Mouse (Mus musculus) liver, postnatal 0 days (tissue): ENCODE data around the gene Ncbp1. TPM values are rescaled to one million over a fixed set of nuclear protein-coding genes. Genes with fewer than 3 reads are reported as not detected.

ENCODE experiments used
- ATAC-seq: fragments of 200-750 bp; cut with Nextera tagmentation; 2 replicates; pipeline ENCODE4 v1.8.0; 2017; ENCODE audit warnings: mild to moderate bottlenecking, moderate library complexity
- DNase-seq: peaks from one replicate; pipeline ENCODE4 v3.0.0-alpha.2; 2016
- H3K27ac ChIP-seq: fragments of 300-500 bp; sonication (generic); 2 replicates; pipeline ENCODE4 v1.5.1; 2014; ENCODE audit warnings: antibody characterized with exemption, moderate library complexity, mild to moderate bottlenecking, low read depth
- H3K27me3 ChIP-seq: fragments of 300-500 bp; sonication (generic); 2 replicates; pipeline ENCODE4 v1.6.1; 2014; ENCODE audit warnings: low read length, control low read depth, mixed read lengths; ENCODE audit not compliant: insufficient read depth
- H3K36me3 ChIP-seq: fragments of 300-500 bp; sonication (generic); replicated peaks from 2 replicates; pipeline ENCODE4 v1.6.1; 2014; ENCODE audit warnings: mild to moderate bottlenecking, control low read depth, low read length, moderate library complexity, mixed read lengths; ENCODE audit not compliant: insufficient read depth
- H3K4me1 ChIP-seq: fragments of 300-500 bp; sonication (generic); 2 replicates; pipeline ENCODE4 v1.6.1; 2014; ENCODE audit warnings: antibody characterized with exemption, mild to moderate bottlenecking, control low read depth; ENCODE audit not compliant: insufficient read depth
- H3K4me2 ChIP-seq: fragments of 300-500 bp; sonication (generic); 2 replicates; pipeline ENCODE4 v1.6.1; 2014; ENCODE audit warnings: low read depth, mild to moderate bottlenecking, low read length, moderate library complexity, mixed read lengths
- H3K4me3 ChIP-seq: fragments of 300-500 bp; sonication (generic); 2 replicates; pipeline ENCODE4 v1.5.1; 2014; ENCODE audit warnings: low read depth, low read length
- H3K9ac ChIP-seq: fragments of 300-500 bp; sonication (generic); replicated peaks from 2 replicates; pipeline ENCODE4 v1.6.1; 2014; ENCODE audit warnings: mild to moderate bottlenecking, moderate library complexity
- H3K9me3 ChIP-seq: fragments of 300-500 bp; sonication (generic); 2 replicates; pipeline ENCODE4 v1.6.1; 2016; ENCODE audit warnings: mild to moderate bottlenecking, control low read depth, low read length, mixed read lengths
- CTCF ChIP-seq: sonication (generic); IDR thresholded peaks from 2 replicates; pipeline ENCODE4 v1.5.1; 2016; ENCODE audit warnings: antibody characterized with exemption, low read depth
- EP300 ChIP-seq: IDR thresholded peaks from 2 replicates; pipeline ENCODE4 v1.6.1; 2016; ENCODE audit warnings: antibody characterized with exemption, low read depth, mild to moderate bottlenecking
- WGBS: fragments of 180-500 bp; shearing (Covaris S2); extraction: QIAGEN DNeasy Blood & Tissue Kit; methylation state at CpG from one replicate; pipeline ENCODE4 v1.1.7; 2014; ENCODE audit not compliant: insufficient replicate concordance; 5-methylcytosine and 5-hydroxymethylcytosine counted together
- polyA plus RNA-seq: library from polyadenylated mRNA; unstranded; fragments of >200 nt; fragmentation: Nextera tagmentation; extraction: Ambion mirVana; gene quantifications from 2 replicates; pipeline ENCODE4 v1.2.1, GENCODE M21; 2015

The Ncbp1 gene
- polyA plus RNA-seq, 1 experiment from 2014 or later, result 19.6 TPM

GRCm38 (mm10) chr4:46096546-46096945 lies 41.9 kb upstream of the Ncbp1 start:
- Histone ChIP-seq H3K27ac (no peak overlapping the region), H3K9ac (no peak overlapping the region), H3K4me1 (0 out of 2 replicates have a peak, but pooled peaks cover 4% of the 10 kb centered on the region), H3K9me3 (no peaks in the 10 kb centered on the region), H3K4me2 (no peak overlapping the region), H3K36me3 (peaks cover 27% of the 10 kb centered on the region; the same call in 1 of the 2 replicates), H3K27me3 (no peaks in the 10 kb centered on the region), H3K4me3 (no peak overlapping the region)
- WGBS, result 86% methylated on average over 7 of the region's 7 CpGs
- no peak for TF ChIP-seq EP300
- no peak for TF ChIP-seq CTCF
- DNase-seq, result no peak
- ATAC-seq, result no peak

- no peak overlapping the region for H3K27ac ChIP-seq
- ATAC-seq, result no peak
- no peaks in the 10 kb centered on the region for H3K27me3 ChIP-seq
- 87% methylated on average over 2 of the region's 2 CpGs for WGBS
- H3K36me3 ChIP-seq, result peaks cover 23% of the 10 kb centered on the region; the same call in 1 of the 2 replicates
- H3K9me3 ChIP-seq, result no peaks in the 10 kb centered on the region
- TF ChIP-seq CTCF (no peak), EP300 (no peak)
- H3K9ac ChIP-seq, result no peak overlapping the region
- DNase-seq, result no peak
- no peak overlapping the region for H3K4me2 ChIP-seq
- H3K4me1 ChIP-seq, result 0 out of 2 replicates have a peak, but pooled peaks cover 4% of the 10 kb centered on the region
- H3K4me3 ChIP-seq, result no peak overlapping the region
Observed at GRCm38 (mm10) chr4:46097591-46097990, 40.8 kb upstream of the Ncbp1 start.

DNA sequence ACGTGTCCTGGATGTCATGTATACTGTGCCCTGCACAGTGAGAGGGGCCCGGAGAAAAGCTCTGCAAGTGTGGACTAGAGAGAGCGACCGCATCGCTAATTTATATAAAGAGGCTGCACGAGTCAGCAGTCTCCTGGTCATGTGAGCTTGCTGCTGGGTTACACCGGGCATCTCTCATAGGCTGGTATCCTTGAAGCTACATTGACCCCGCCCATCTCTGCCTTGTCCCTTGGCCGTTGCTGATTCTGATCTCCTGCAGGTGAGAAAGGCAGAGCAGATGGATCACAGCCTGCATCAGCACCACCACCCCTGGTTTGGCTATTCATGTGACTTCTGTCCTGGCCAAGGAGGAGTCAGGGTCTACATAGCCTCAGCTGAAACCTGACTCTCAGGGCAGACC lies 39.3 kb upstream of the Ncbp1 start:
- Histone ChIP-seq H3K4me1 (0 out of 2 replicates have a peak, but pooled peaks cover 4% of the 10 kb centered on the region), H3K4me3 (no peak overlapping the region), H3K27ac (no peak overlapping the region), H3K9me3 (no peaks in the 10 kb centered on the region), H3K36me3 (peaks cover 18% of the 10 kb centered on the region; the same call in 1 of the 2 replicates), H3K27me3 (no peaks in the 10 kb centered on the region), H3K9ac (no peak overlapping the region), H3K4me2 (no peak overlapping the region)
- TF ChIP-seq EP300 (no peak), CTCF (no peak)
- ATAC-seq (no peak), DNase-seq (no peak)
- 78% methylated on average over 9 of the region's 9 CpGs for WGBS

DNA sequence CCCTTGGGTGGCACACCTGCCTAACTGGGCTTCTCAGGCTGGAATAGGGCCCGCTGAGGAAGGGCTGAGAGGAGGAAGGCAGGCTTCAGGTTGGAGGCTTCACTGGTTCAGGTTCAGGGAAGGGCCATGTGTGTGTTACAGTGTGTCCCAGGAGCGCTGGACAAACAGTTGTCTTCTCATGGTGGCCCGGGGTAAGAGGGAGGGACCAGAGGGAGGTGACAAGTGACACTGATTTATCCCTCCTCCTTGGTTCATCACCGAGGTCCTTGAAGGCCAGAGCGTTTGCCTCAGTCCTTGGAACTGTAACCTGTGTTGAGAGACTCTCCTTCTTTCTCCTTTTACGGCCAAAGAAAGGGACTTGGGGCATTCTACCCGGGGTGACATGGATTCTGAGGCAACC lies 37.9 kb upstream of the Ncbp1 start:
- DNase-seq, result no peak
- no peak overlapping the region for H3K9ac ChIP-seq
- no peaks in the 10 kb centered on the region for H3K27me3 ChIP-seq
- no peak overlapping the region for H3K27ac ChIP-seq
- WGBS, result 52% methylated on average over 7 of the region's 7 CpGs
- no peak for TF ChIP-seq EP300
- no peak for TF ChIP-seq CTCF
- H3K9me3 ChIP-seq, result no peaks in the 10 kb centered on the region
- H3K4me2 ChIP-seq, result no peak overlapping the region
- 0 out of 2 replicates have a peak, but pooled peaks cover 4% of the 10 kb centered on the region for H3K4me1 ChIP-seq
- H3K4me3 ChIP-seq, result no peak overlapping the region
- no peak for ATAC-seq
- H3K36me3 ChIP-seq, result peaks cover 19% of the 10 kb centered on the region; the same call in 1 of the 2 replicates

- WGBS, result 41% methylated on average over 14 of the region's 14 CpGs
- ATAC-seq, result no peak
- Histone ChIP-seq H3K27me3 (no peaks in the 10 kb centered on the region), H3K4me3 (no peak overlapping the region), H3K4me1 (0 out of 2 replicates have a peak, but pooled peaks cover 4% of the 10 kb centered on the region), H3K9me3 (no peaks in the 10 kb centered on the region), H3K36me3 (peaks cover 19% of the 10 kb centered on the region; the same call in 1 of the 2 replicates), H3K4me2 (no peak overlapping the region), H3K27ac (no peak overlapping the region), H3K9ac (no peak overlapping the region)
- DNase-seq, result no peak
- no peak for TF ChIP-seq CTCF
- TF ChIP-seq EP300, result no peak
Observed at GRCm38 (mm10) chr4:46101211-46101711, 37.2 kb upstream of the Ncbp1 start.

DNA sequence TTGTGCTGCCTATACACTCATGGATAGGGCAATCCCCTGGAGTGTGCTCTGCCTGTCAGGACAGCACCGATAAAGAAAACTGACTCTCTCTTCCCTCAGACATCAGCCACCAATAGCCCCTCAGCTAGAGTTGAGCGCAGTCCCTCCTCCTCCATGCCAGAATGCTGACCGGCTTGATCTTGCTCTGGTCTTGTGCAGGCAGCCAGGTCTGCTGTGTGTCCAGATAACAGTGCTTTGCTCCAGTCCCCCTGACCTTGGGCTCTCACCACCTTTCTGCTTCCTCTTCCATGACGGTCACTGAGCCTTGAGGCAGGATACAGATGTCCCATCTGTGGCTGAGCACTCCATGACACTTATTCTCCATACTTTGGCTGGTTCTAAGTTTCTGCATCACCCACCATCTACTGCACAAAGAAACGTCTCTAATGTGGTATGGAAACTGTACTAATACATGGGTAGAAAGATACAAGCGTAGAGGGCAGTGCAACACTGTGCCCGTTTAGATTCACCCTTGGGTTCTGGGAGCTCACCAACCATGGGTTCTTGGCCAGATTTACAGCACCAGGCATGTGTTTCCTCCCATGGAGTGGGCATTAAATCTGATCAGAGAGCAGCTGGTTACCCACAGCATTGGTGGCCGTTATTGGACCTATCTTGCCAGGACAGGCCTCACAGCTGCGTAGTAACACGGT lies 36.2 kb upstream of the Ncbp1 start:
- no peak for ATAC-seq
- peaks cover 20% of the 10 kb centered on the region; the same call in 1 of the 2 replicates for H3K36me3 ChIP-seq

More for the DNA sequence above, 36.2 kb upstream of the Ncbp1 start:
- DNase-seq, result no peak
- Histone ChIP-seq H3K9me3 (no peaks in the 10 kb centered on the region), H3K27me3 (no peaks in the 10 kb centered on the region), H3K4me1 (0 out of 2 replicates have a peak, but pooled peaks cover 4% of the 10 kb centered on the region), H3K4me3 (no peak overlapping the region), H3K9ac (no peak overlapping the region), H3K4me2 (no peak overlapping the region), H3K27ac (no peak overlapping the region)
- TF ChIP-seq EP300 (no peak), CTCF (no peak)
- WGBS, result 86% methylated on average over 10 of the region's 10 CpGs
